Mouse (Mus musculus) heart, postnatal 14 days (tissue): ENCODE measurements around the gene Lin7b. TPM values are rescaled to one million over a fixed set of nuclear protein-coding genes. Genes with fewer than 3 reads are reported as not detected.
A peak's percentile ranks its signal among the peaks of the same experiment; 100 is the strongest.

ENCODE experiments used
- DNase-seq, 2 experiments: peaks; one replicate each; pipeline ENCODE4 v3.0.0; 2021 to 2022
- intact Hi-C: fragments of 180-260 bp; cut with DNase I; formaldehyde crosslinking; loops from one replicate; pipeline ENCODE4 v1.15.1; 2025
- total RNA-seq, 2 experiments: library from RNA; stranded (reverse); gene quantifications; 2 replicates each; pipeline ENCODE4 v1.2.3; 2021

The Lin7b gene
- total RNA-seq, 2 experiments from 2014 or later = 0.90 to 0.96 TPM

- intact Hi-C loops = no loop called here
Measured at GRCm38 (mm10) chr7:45331502-45331901, 38.9 kb downstream of the Lin7b start.

GRCm38 (mm10) chr7:45328841-45329475 lies 41.4 kb downstream of the Lin7b start:
- DNase-seq = peak; percentile 35 to 41
- intact Hi-C loops = no loop called here

More at GRCm38 (mm10) chr7:45331502-45331901, 38.9 kb downstream of the Lin7b start:
- DNase-seq = no peak

GRCm38 (mm10) chr7:45325800-45326199 lies 44.6 kb downstream of the Lin7b start:
- intact Hi-C loops = no loop called here

GRCm38 (mm10) chr7:45323069-45323468 lies 47.3 kb downstream of the Lin7b start:
- intact Hi-C loops = no loop called here
- DNase-seq = no peak

More at GRCm38 (mm10) chr7:45325800-45326199, 44.6 kb downstream of the Lin7b start:
- no peak for DNase-seq

GRCm38 (mm10) chr7:45322245-45322644 lies 48.1 kb downstream of the Lin7b start:
- intact Hi-C loops = no loop called here
- DNase-seq = no peak

Other genes starting within 250 kb of the Lin7b start
- 100 to 1,000 TPM; 582 to 636 TPM for gene Rps11, start 246.1 kb downstream of the Lin7b start, total RNA-seq
- gene Rpl13a, start 241.8 kb downstream of the Lin7b start, total RNA-seq = 100 to 1,000 TPM; 573 to 686 TPM
- under 1 TPM in 1 of 2 experiments, not detected in 1; 0.45 TPM for gene Gm45713, start 234.4 kb downstream of the Lin7b start, total RNA-seq
- gene Flt3l, start 234.2 kb downstream of the Lin7b start, total RNA-seq = 1 to 10 TPM; 4.3 to 5.8 TPM
- 10 to 100 TPM; 27.7 to 31.2 TPM for gene Pih1d1, start 216.3 kb downstream of the Lin7b start, total RNA-seq
- 10 to 100 TPM; 20.3 to 27.3 TPM for gene Aldh16a1, start 216.0 kb downstream of the Lin7b start, total RNA-seq
- 10 to 100 TPM in 1 of 2 experiments, 1 to 10 TPM in 1; 8.1 to 11.5 TPM for gene Slc17a7, start 206.6 kb downstream of the Lin7b start, total RNA-seq
- not detected for gene Gfy, start 191.0 kb downstream of the Lin7b start, total RNA-seq
- not detected for gene Pth2, start 189.6 kb downstream of the Lin7b start, total RNA-seq
- not detected for gene Ccdc155, start 165.7 kb downstream of the Lin7b start, total RNA-seq
- not detected for gene Dkkl1, start 158.4 kb downstream of the Lin7b start, total RNA-seq
- 10 to 100 TPM; 10.1 to 14.4 TPM for gene Tead2, start 154.8 kb downstream of the Lin7b start, total RNA-seq
- 1 to 10 TPM; 3.8 to 5.5 TPM for gene Cd37, start 131.5 kb downstream of the Lin7b start, total RNA-seq
- gene Slc6a16, start 129.5 kb downstream of the Lin7b start, total RNA-seq = not detected
- not detected for gene Slc6a21, start 93.1 kb downstream of the Lin7b start, total RNA-seq
- gene Trpm4, start 36.8 kb downstream of the Lin7b start, total RNA-seq = 10 to 100 TPM; 20.8 to 22.3 TPM
- 100 to 1,000 TPM; 516 to 539 TPM for gene Hrc, start 35.3 kb downstream of the Lin7b start, total RNA-seq
- gene Ppfia3, start 3.6 kb downstream of the Lin7b start, total RNA-seq = under 1 TPM; 0.22 to 0.29 TPM
- gene Snrnp70, start 25.2 kb upstream of the Lin7b start, total RNA-seq = 100 to 1,000 TPM; 126 to 138 TPM
- gene Kcna7, start 35.1 kb upstream of the Lin7b start, total RNA-seq = 1 to 10 TPM; 1.5 to 1.7 TPM
- gene Ntf5, start 43.1 kb upstream of the Lin7b start, total RNA-seq = under 1 TPM in 1 of 2 experiments, not detected in 1; 0.14 TPM
- gene Lhb, start 50.2 kb upstream of the Lin7b start, total RNA-seq = not detected
- gene Gys1, start 64.3 kb upstream of the Lin7b start, total RNA-seq = 10 to 100 TPM; 86.1 to 90.2 TPM
- 10 to 100 TPM; 25.3 to 26.3 TPM for gene Ruvbl2, start 67.5 kb upstream of the Lin7b start, total RNA-seq
- gene Ftl1, start 89.3 kb upstream of the Lin7b start, total RNA-seq = 100 to 1,000 TPM; 231 to 265 TPM
- gene Bax, start 96.3 kb upstream of the Lin7b start, total RNA-seq = 10 to 100 TPM; 25.6 to 31.1 TPM
- not detected for gene Tulp2, start 111.3 kb upstream of the Lin7b start, total RNA-seq
- 1 to 10 TPM; 2.8 to 4.6 TPM for gene Gm45808, start 116.2 kb upstream of the Lin7b start, total RNA-seq
- gene Dhdh, start 118.2 kb upstream of the Lin7b start, total RNA-seq = 1 to 10 TPM; 4.5 to 6.0 TPM
- 100 to 1,000 TPM; 116 to 137 TPM for gene Nucb1, start 139.8 kb upstream of the Lin7b start, total RNA-seq
- gene Ppp1r15a, start 155.7 kb upstream of the Lin7b start, total RNA-seq = 10 to 100 TPM; 21.7 to 32.8 TPM
- gene Plekha4, start 155.7 kb upstream of the Lin7b start, total RNA-seq = 1 to 10 TPM; 1.9 to 2.1 TPM
- gene Hsd17b14, start 184.3 kb upstream of the Lin7b start, total RNA-seq = under 1 TPM; 0.19 to 0.39 TPM
- gene Bcat2, start 199.6 kb upstream of the Lin7b start, total RNA-seq = 10 to 100 TPM; 85.5 to 94.6 TPM
- gene Fgf21, start 244.9 kb upstream of the Lin7b start, total RNA-seq = not detected
- gene Fut1, start 246.7 kb upstream of the Lin7b start, total RNA-seq = under 1 TPM in 1 of 2 experiments, not detected in 1; 0.12 TPM